In the genomic region with DNA sequence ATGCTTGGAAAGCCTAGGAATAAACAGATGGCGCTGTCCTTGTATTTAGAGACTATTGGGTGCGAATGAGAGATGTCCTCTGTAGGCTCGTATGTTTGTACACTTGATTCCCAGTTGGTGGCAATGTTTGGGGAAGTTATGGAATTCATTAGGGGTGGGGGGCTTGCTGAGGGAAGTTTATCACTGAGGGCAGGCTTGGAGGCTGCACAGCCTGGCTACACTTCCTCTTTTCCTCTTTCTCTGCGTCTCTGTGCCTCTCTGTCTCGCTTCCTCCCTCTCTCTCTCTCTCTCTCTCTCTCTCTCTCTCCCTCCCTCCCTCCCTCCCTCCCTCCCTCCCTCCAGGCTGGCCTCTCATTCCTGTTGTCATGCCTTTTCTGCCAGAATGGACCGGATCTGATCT, we compare ENCODE assay signal across 28 mouse cellular contexts.
DNase-seq lines count a peak whose midpoint lies in the region; ATAC-seq and TF ChIP-seq lines count a peak whose summit lies in the region.
"Had no signal": no experiment of that assay in that cellular context is flagged by ENCODE, and none has a peak within 500 bp of the region (broad histone marks: within the 10 kb centered on the region; RNA-seq: fewer than 3 reads in every experiment).

No protein-coding gene starts in this region.

- TF ChIP-seq CTCF in MEL (IDR thresholded peaks at IDR 0.05 in 2 of 3, conservative IDR thresholded peaks at IDR 0.05 in 1 of 3; ENCODE audit: control insufficient read depth in 1 of 3, insufficient read depth in 1 of 3, low read depth in 2 of 3, low read length in 3 of 3, poor library complexity in 1 of 3, severe bottlenecking in 1 of 3), result no peak
- TF ChIP-seq CTCF in gastrocnemius, adult 2 months (IDR thresholded peaks at IDR 0.05), result no peak

- peak; percentile 74 for DNase-seq in MEL (ENCODE audit: low read depth, low spot score)
- DNase-seq in yolk sac, embryonic 10.5 days (ENCODE audit: low spot score), result no peak
- DNase-seq in kidney, adult 11 months, result no peak
- DNase-seq in gastrocnemius, adult 2 months, result no peak
- DNase-seq: adrenal gland, adult 8-10 months; adrenal gland, postnatal 25 days; cerebellum, adult 11-12 months; cerebellum, adult 9-10 months; cerebellum, postnatal 14 days; gastrocnemius, postnatal 14 days; heart, adult 18-20 months; heart, postnatal 10 days; heart, postnatal 36 days; kidney, adult 18-20 months had no signal

- H3K27ac ChIP-seq in MEL (ENCODE audit: control insufficient read depth, low read depth, low read length), result peak overlapping the region; percentile 61
- H3K27ac ChIP-seq in gastrocnemius, adult 2 months, result no peak overlapping the region
- H3K27ac ChIP-seq: embryonic facial prominence, embryonic 12.5 days; embryonic facial prominence, embryonic 15.5 days; forebrain, embryonic 12.5 days; heart, embryonic 15.5 days; hindbrain, embryonic 12.5 days; hindbrain, embryonic 15.5 days had no signal

- TF ChIP-seq RAD21 in MEL (IDR thresholded peaks at IDR 0.05; ENCODE audit: low read depth, low read length), result no peak

- no peak for TF ChIP-seq POLR2A in MEL (IDR thresholded peaks at IDR 0.05; ENCODE audit: control insufficient read depth in 1 of 2, insufficient read depth in 1 of 2, low read depth in 1 of 2, low read length in 2 of 2, poor library complexity in 1 of 2)

- H3K9ac ChIP-seq in MEL (ENCODE audit: control insufficient read depth, low read depth, low read length, poor library complexity, severe bottlenecking), result peak overlapping the region; percentile 60
- H3K9ac ChIP-seq: embryonic facial prominence, embryonic 12.5 days; embryonic facial prominence, embryonic 15.5 days; forebrain, embryonic 12.5 days; heart, embryonic 12.5 days; heart, embryonic 15.5 days; hindbrain, embryonic 12.5 days; hindbrain, embryonic 15.5 days had no signal

- intact Hi-C loops in gastrocnemius, adult 2 months (cut with DNase I), result no loop called here

- peak; percentile 31 to 60; a peak in 1 of 4 replicates for TF ChIP-seq EP300 in MEL (IDR thresholded peaks at IDR 0.05; ENCODE audit: low read depth in 1 of 2, low read length in 2 of 2)

- peaks cover 2 to 11% of the 10 kb centered on the region in 2 experiments; a peak in 2 of 4 replicates for H3K4me1 ChIP-seq in MEL (ENCODE audit: control insufficient read depth in 1 of 2, insufficient read depth in 2 of 2, low read length in 2 of 2)

- no peaks in the 10 kb centered on the region; the same call in 1 of the 2 replicates for H3K79me2 ChIP-seq in MEL (ENCODE audit: control insufficient read depth, insufficient read depth, low read length, poor library complexity)

- H3K4me3 ChIP-seq in MEL (ENCODE audit: control insufficient read depth in 1 of 2, insufficient read depth in 1 of 2, low read depth in 2 of 2, low read length in 2 of 2), result peak overlapping the region; percentile 52 to 73
- H3K4me3 ChIP-seq in gastrocnemius, adult 2 months, result no peak overlapping the region
- H3K4me3 ChIP-seq: embryonic facial prominence, embryonic 12.5 days; embryonic facial prominence, embryonic 15.5 days; erythroblast, embryonic 14.5 days; forebrain, embryonic 12.5 days; heart, embryonic 12.5 days; heart, embryonic 15.5 days; hindbrain, embryonic 12.5 days; hindbrain, embryonic 15.5 days had no signal

- peak; percentile 81 for ATAC-seq in granulocyte monocyte progenitor cell, adult 5-6 weeks (replicated peaks; ENCODE audit: poor library complexity, severe bottlenecking)
- peak; percentile 76 for ATAC-seq in megakaryocyte progenitor cell, adult 5-6 weeks (replicated peaks; ENCODE audit: poor library complexity)
- ATAC-seq: activated CD4-positive, CD25-positive, alpha-beta regulatory T cell, adult 4 months; CD4-positive, CD25-positive, alpha-beta regulatory T cell, adult 4 months; forebrain, embryonic 16.5 days had no signal

- no peaks in the 10 kb centered on the region for H3K9me3 ChIP-seq in MEL (replicated peaks; ENCODE audit: insufficient read depth, low read length)
- H3K9me3 ChIP-seq: embryonic facial prominence, embryonic 12.5 days; embryonic facial prominence, embryonic 15.5 days; forebrain, embryonic 12.5 days; heart, embryonic 12.5 days; heart, embryonic 15.5 days; hindbrain, embryonic 12.5 days; hindbrain, embryonic 15.5 days had no signal

- H3K27me3 ChIP-seq in MEL (ENCODE audit: control insufficient read depth in 1 of 2, insufficient read depth in 2 of 2, low read length in 2 of 2), result no peaks in the 10 kb centered on the region
- H3K27me3 ChIP-seq: embryonic facial prominence, embryonic 12.5 days; embryonic facial prominence, embryonic 15.5 days; forebrain, embryonic 12.5 days; heart, embryonic 12.5 days; heart, embryonic 15.5 days; hindbrain, embryonic 12.5 days; hindbrain, embryonic 15.5 days had no signal

- H3K36me3 ChIP-seq in MEL (ENCODE audit: control insufficient read depth in 1 of 2, insufficient read depth in 2 of 2, low read length in 2 of 2), result peaks cover 0 to 8% of the 10 kb centered on the region in 2 experiments; a peak in 2 of 4 replicates
- H3K36me3 ChIP-seq: embryonic facial prominence, embryonic 12.5 days; embryonic facial prominence, embryonic 15.5 days; forebrain, embryonic 12.5 days; G1E; heart, embryonic 12.5 days; heart, embryonic 15.5 days; hindbrain, embryonic 12.5 days; hindbrain, embryonic 15.5 days had no signal

TF ChIP-seq in MEL, 35 proteins besides CTCF, POLR2A, EP300 and RAD21:
- TF ChIP-seq TAL1 (IDR thresholded peaks at IDR 0.05; ENCODE audit: low read length) (peak; percentile 55), BHLHE40 (IDR thresholded peaks at IDR 0.05; ENCODE audit: borderline replicate concordance, low read depth, low read length) (no peak), GATA1 (IDR thresholded peaks at IDR 0.05; ENCODE audit: low read depth, low read length) (peak; percentile 35; the same call in 1 of the 2 replicates), JUND (IDR thresholded peaks at IDR 0.05; ENCODE audit: low read depth, low read length) (peak; percentile 84; the same call in 1 of the 2 replicates), SMC3 (IDR thresholded peaks at IDR 0.05; ENCODE audit: low read depth, low read length) (no peak), TCF12 (IDR thresholded peaks at IDR 0.05; ENCODE audit: low read depth, low read length) (peak; percentile 13; the same call in 1 of the 2 replicates)
